Mouse (Mus musculus): Measurements from ENCODE around the gene Cab39l. TPM values are rescaled to one million over a fixed set of nuclear protein-coding genes. Genes with fewer than 3 reads are reported as not detected.
A peak's percentile ranks its signal among the peaks of the same experiment; 100 is the strongest.
"Not testable (repeated sequence)": the region's sequence is repeated elsewhere in the genome, so short reads cannot be mapped to it uniquely, and the experiment has no call there.

The Cab39l gene
- polyA plus RNA-seq, 1 experiment, result 2.9 TPM

- Histone ChIP-seq H3K27me3 (ENCODE audit: control insufficient read depth, insufficient read depth, low read length) (no peaks in the 10 kb centered on the region), H3K36me3 (ENCODE audit: control insufficient read depth, insufficient read depth, low read length) (no peaks in the 10 kb centered on the region), H3K4me1 (ENCODE audit: control insufficient read depth, insufficient read depth, insufficient read length, low read length) (peaks cover 3% of the 10 kb centered on the region; the same call in 1 of the 2 replicates), H3K4me3 (ENCODE audit: low read depth, low read length) (no peak overlapping the region), H3K27ac (ENCODE audit: insufficient read depth, low read depth, low read length) (no peak overlapping the region)
- 19% methylated on average over 5 of the region's 5 CpGs for WGBS
- TF ChIP-seq POLR2A (IDR thresholded peaks at IDR 0.05; ENCODE audit: low read depth, low read length) (no peak), CTCF (IDR thresholded peaks at IDR 0.05; ENCODE audit: extremely low read depth, insufficient read length, insufficient replicate concordance, low read depth, low read length) (peak; percentile 63; the same call in 1 of the 2 replicates)
These were observed 165.0 kb downstream of the Cab39l start for GRCm38 (mm10) chr14:59605671-59606353.

DNA sequence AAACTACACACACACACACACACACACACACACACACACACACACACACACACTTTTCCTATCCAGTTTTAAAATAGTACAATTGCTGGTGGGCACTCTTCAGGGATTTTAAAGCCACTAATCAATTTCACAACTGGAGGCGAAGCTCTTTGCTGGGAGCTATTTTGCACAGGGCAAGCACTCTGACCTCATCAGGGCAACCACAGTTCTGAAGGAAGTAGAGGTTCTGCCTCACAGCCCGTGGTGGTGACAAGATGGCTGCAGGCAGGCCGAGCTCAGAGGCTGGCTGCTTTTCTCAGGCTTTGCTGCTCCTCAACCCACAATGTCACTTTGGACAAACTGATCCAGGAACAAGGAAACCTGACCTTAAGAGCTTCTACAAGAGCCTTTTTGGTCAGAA lies 166.2 kb downstream of the Cab39l start:
- H3K27me3 ChIP-seq (ENCODE audit: control insufficient read depth, insufficient read depth, low read length), result no peaks in the 10 kb centered on the region
- H3K4me3 ChIP-seq (ENCODE audit: low read depth, low read length), result no peak overlapping the region
- H3K27ac ChIP-seq (ENCODE audit: insufficient read depth, low read depth, low read length), result no peak overlapping the region
- no peaks in the 10 kb centered on the region for H3K36me3 ChIP-seq (ENCODE audit: control insufficient read depth, insufficient read depth, low read length)
- WGBS, result 70% methylated on average over 3 of the region's 3 CpGs
- H3K4me1 ChIP-seq (ENCODE audit: control insufficient read depth, insufficient read depth, insufficient read length, low read length), result no peaks in the 10 kb centered on the region
- TF ChIP-seq POLR2A (IDR thresholded peaks at IDR 0.05; ENCODE audit: low read depth, low read length), result no peak
- TF ChIP-seq CTCF (IDR thresholded peaks at IDR 0.05; ENCODE audit: extremely low read depth, insufficient read length, insufficient replicate concordance, low read depth, low read length), result no peak

DNA sequence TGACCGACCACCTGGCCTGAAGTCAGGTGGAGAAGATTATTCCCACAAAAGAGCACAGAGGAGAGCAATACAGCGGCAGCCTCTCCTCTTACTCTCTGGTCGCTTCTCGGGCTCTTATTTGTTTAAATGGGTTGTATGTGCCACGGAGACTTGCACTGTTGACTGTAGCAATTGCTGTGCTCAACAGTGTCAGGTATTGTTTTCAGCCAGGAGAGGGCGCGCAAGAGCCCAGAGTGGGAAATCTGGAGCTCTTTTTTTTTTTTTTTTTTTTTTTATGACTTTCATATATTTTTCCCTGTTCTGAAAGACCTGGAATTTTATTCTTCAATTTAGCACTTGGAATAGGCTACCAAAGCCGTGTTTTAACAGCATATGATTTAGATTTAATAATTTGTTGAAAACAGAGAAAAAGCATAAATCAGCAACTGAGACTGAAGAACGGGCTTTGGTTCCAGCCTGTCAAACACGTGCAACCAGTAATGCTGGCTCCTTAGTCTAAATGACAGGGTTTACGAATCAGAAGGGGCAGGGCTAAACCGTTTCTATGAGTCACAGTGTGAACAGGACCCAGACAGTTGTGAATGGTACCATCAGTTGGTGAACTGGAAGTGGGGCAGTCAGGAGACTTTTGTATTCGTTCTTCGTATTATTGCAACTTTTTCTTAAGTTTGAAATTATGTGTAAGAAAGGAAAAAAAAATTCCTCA lies 172.3 kb downstream of the Cab39l start:
- no peak overlapping the region for H3K4me3 ChIP-seq (ENCODE audit: low read depth, low read length)
- WGBS, result 52% methylated on average over 14 of the region's 14 CpGs
- H3K4me1 ChIP-seq (ENCODE audit: control insufficient read depth, insufficient read depth, insufficient read length, low read length), result no peaks in the 10 kb centered on the region
- no peak overlapping the region for H3K27ac ChIP-seq (ENCODE audit: insufficient read depth, low read depth, low read length)
- TF ChIP-seq POLR2A (IDR thresholded peaks at IDR 0.05; ENCODE audit: low read depth, low read length) (no peak), CTCF (IDR thresholded peaks at IDR 0.05; ENCODE audit: extremely low read depth, insufficient read length, insufficient replicate concordance, low read depth, low read length) (peak; percentile 63; the same call in 1 of the 2 replicates)
- no peaks in the 10 kb centered on the region for H3K36me3 ChIP-seq (ENCODE audit: control insufficient read depth, insufficient read depth, low read length)
- no peaks in the 10 kb centered on the region for H3K27me3 ChIP-seq (ENCODE audit: control insufficient read depth, insufficient read depth, low read length)

GRCm38 (mm10) chr14:59614149-59614548 lies 173.4 kb downstream of the Cab39l start:
- not testable (repeated sequence) for H3K36me3 ChIP-seq (ENCODE audit: control insufficient read depth, insufficient read depth, low read length); H3K4me1 ChIP-seq (ENCODE audit: control insufficient read depth, insufficient read depth, insufficient read length, low read length); H3K27ac ChIP-seq (ENCODE audit: insufficient read depth, low read depth, low read length); H3K4me3 ChIP-seq (ENCODE audit: low read depth, low read length); H3K27me3 ChIP-seq (ENCODE audit: control insufficient read depth, insufficient read depth, low read length)
- 56% methylated on average over 3 of the region's 3 CpGs for WGBS

GRCm38 (mm10) chr14:59616802-59617201 lies 176.0 kb downstream of the Cab39l start:
- Histone ChIP-seq H3K27ac (ENCODE audit: insufficient read depth, low read depth, low read length) (no peak overlapping the region), H3K4me1 (ENCODE audit: control insufficient read depth, insufficient read depth, insufficient read length, low read length) (no peaks in the 10 kb centered on the region), H3K4me3 (ENCODE audit: low read depth, low read length) (no peak overlapping the region), H3K27me3 (ENCODE audit: control insufficient read depth, insufficient read depth, low read length) (no peaks in the 10 kb centered on the region), H3K36me3 (ENCODE audit: control insufficient read depth, insufficient read depth, low read length) (no peaks in the 10 kb centered on the region)
- 27% methylated on average over 7 of the region's 7 CpGs for WGBS
- TF ChIP-seq CTCF (IDR thresholded peaks at IDR 0.05; ENCODE audit: extremely low read depth, insufficient read length, insufficient replicate concordance, low read depth, low read length) (no peak), POLR2A (IDR thresholded peaks at IDR 0.05; ENCODE audit: low read depth, low read length) (no peak)

DNA sequence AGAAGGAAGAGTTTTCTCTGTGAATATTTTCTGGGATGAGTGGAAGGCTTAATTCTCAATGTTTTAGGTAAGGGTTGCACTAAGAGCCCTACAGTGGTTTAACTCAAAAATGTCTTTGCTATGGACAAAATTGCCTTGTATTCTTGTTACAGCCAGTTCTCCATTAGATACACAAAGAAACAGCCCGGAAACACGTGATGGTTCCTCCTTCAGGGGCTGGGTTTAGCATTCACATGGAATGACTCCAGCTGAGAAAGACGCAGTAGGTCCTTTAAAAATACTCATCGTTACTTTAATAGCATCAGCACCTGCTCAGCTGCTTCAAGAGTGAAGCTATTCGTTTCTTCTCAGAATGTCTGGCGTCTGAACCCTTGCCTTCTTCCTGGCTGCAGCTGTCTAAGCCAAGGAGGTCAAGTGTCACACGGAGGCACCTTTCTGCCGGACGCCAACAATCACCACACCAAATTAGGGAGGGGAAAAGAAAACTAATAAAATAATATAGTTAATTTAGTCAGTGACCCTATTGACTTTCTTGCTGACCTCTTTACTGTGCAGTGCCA lies 183.6 kb downstream of the Cab39l start:
- TF ChIP-seq CTCF (IDR thresholded peaks at IDR 0.05; ENCODE audit: extremely low read depth, insufficient read length, insufficient replicate concordance, low read depth, low read length) (no peak), POLR2A (IDR thresholded peaks at IDR 0.05; ENCODE audit: low read depth, low read length) (no peak)
- Histone ChIP-seq H3K36me3 (ENCODE audit: control insufficient read depth, insufficient read depth, low read length) (no peaks in the 10 kb centered on the region), H3K4me3 (ENCODE audit: low read depth, low read length) (no peak overlapping the region), H3K4me1 (ENCODE audit: control insufficient read depth, insufficient read depth, insufficient read length, low read length) (peaks cover 6% of the 10 kb centered on the region), H3K27ac (ENCODE audit: insufficient read depth, low read depth, low read length) (no peak overlapping the region), H3K27me3 (ENCODE audit: control insufficient read depth, insufficient read depth, low read length) (no peaks in the 10 kb centered on the region)
- 52% methylated on average over 9 of the region's 9 CpGs for WGBS

GRCm38 (mm10) chr14:59625158-59625805 lies 184.5 kb downstream of the Cab39l start, which contains the start of gene Shisa2:
Shisa2 (plus strand) TSS chr14:59625308.
- Histone ChIP-seq H3K27ac (ENCODE audit: insufficient read depth, low read depth, low read length) (no peak within 1 kb of the TSS), H3K36me3 (ENCODE audit: control insufficient read depth, insufficient read depth, low read length) (no peaks in the 10 kb centered on the region; the same call in 1 of the 2 replicates), H3K4me3 (ENCODE audit: low read depth, low read length) (peak within 1 kb of the TSS; percentile 64), H3K27me3 (ENCODE audit: control insufficient read depth, insufficient read depth, low read length) (no peaks in the 10 kb centered on the region), H3K4me1 (ENCODE audit: control insufficient read depth, insufficient read depth, insufficient read length, low read length) (peaks cover 6% of the 10 kb centered on the region)
- TF ChIP-seq CTCF (IDR thresholded peaks at IDR 0.05; ENCODE audit: extremely low read depth, insufficient read length, insufficient replicate concordance, low read depth, low read length) (peak; percentile 25; the same call in 1 of the 2 replicates), POLR2A (IDR thresholded peaks at IDR 0.05; ENCODE audit: low read depth, low read length) (peak; percentile 50; the same call in 1 of the 2 replicates)
- under 1% methylated on average over 63 of the region's 65 CpGs for WGBS
